Mouse (Mus musculus) myocyte (in vitro differentiated cells): ENCODE data around the gene Commd9.

ENCODE experiments used
- POLR2A ChIP-seq: IDR thresholded peaks from one replicate; pipeline ENCODE4 v1.6.1; 2011; ENCODE audit warnings: low read depth, mild to moderate bottlenecking, control low read depth, moderate library complexity; ENCODE audit not compliant: insufficient read length
- REST ChIP-seq: IDR thresholded peaks from one replicate; pipeline ENCODE4 v1.6.1; 2011; ENCODE audit warnings: mild to moderate bottlenecking, control low read depth, moderate library complexity; ENCODE audit not compliant: insufficient read depth, insufficient read length
- TCF12 ChIP-seq: IDR thresholded peaks from one replicate; pipeline ENCODE4 v1.6.1; 2011; ENCODE audit warnings: mild to moderate bottlenecking, control low read depth; ENCODE audit not compliant: poor library complexity, insufficient read depth, severe bottlenecking
- TCF3 ChIP-seq: IDR thresholded peaks from one replicate; pipeline ENCODE4 v1.6.1; 2011; ENCODE audit warnings: low read depth, control low read depth; ENCODE audit not compliant: insufficient read length
- USF1 ChIP-seq: IDR thresholded peaks from one replicate; pipeline ENCODE4 v1.6.1; 2011; ENCODE audit warnings: low read depth, mild to moderate bottlenecking, control low read depth, moderate library complexity

GRCm38 (mm10) chr2:101922302-101922701, 36.3 kb downstream of the Commd9 start:
- TF ChIP-seq POLR2A (no peak), USF1 (no peak), REST (no peak), TCF3 (no peak), TCF12 (no peak)
